Mouse (Mus musculus) heart, adult 2 months (tissue): ENCODE measurements around the gene Fam149a.

Experiments used
- CTCF ChIP-seq: fragments of 200-600 bp; IDR thresholded peaks from 2 replicates; pipeline ENCODE4 v1.8.1; 2022; ENCODE audit warnings: antibody characterized with exemption, mild to moderate bottlenecking, moderate library complexity
- POLR2A ChIP-seq: fragments of 200-500 bp; IDR thresholded peaks from 2 replicates; pipeline ENCODE4 v1.6.1; 2011; ENCODE audit warnings: mild to moderate bottlenecking, low read depth, low read length, control low read depth; ENCODE audit not compliant: insufficient read depth

DNA sequence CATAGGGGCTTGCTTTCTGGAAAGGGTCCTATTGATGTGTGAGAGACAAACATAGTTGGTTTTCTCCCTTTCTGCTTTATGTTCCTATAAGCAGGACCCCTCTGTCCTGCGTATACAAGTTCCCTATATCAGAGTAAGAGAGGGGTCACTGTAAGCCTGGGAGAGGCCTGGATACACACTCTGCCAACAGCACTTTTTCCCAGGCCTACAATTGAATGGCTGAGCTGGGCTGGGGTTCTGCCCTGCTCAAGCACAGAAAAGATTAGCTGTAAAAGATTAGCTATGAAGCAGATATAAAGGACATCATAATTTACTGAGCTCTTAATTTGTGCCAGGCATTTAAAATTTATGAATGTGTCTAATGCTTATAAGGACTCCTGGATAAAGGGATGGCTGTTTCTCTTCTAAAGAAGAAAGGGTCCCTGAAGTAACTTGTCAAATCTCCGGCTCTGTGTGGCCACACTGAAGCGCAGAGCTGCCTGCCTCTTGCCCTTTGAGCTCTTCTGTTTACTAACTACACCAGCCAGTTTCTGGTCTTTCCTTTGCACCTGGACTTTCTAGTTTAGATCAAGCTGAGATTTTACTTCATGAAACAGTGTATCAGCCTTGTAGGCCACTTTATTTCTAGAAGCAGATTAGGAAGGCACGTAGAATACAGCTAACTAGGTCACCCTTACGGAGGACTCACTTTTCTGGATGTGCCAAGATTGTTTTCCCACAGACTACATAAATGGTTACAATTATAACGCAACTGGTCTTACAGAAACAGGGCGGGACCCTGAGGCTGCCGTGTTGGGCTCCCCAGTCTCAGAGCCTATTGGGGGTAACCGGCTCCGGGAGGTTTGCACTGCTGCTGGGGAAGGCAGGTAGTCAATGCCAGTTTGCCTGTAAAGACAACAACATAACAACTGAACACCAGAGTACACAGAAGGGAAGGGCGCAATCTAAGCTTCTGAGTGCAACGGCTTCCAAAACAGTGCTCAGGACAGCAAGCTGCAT, 40.2 kb downstream of the Fam149a start:
- TF ChIP-seq POLR2A (no peak), CTCF (no peak)
